ENCODE assay signal across 8 mouse cellular contexts in genomic region chr16:17202549-17202948, GRCm38 (mm10). TPM values are rescaled to one million over a fixed set of nuclear protein-coding genes. Genes with fewer than 3 reads are reported as not detected.
DNase-seq lines count a peak whose midpoint lies in the region; ATAC-seq and TF ChIP-seq lines count a peak whose summit lies in the region.

Gene Ube2l3, minus strand, starts transcription at chr16:17202649.

- peak within 1 kb of the TSS; percentile 88 for H3K4me3 ChIP-seq in liver, adult 2 months (ENCODE audit: insufficient read depth, low read depth, low read length)
- H3K4me3 ChIP-seq in embryonic facial prominence, embryonic 10.5 days: peak within 1 kb of the TSS; percentile 97
- peak within 1 kb of the TSS; percentile 86 for H3K4me3 ChIP-seq in heart, embryonic 12.5 days

- H3K79me2 ChIP-seq in liver, adult 2 months (ENCODE audit: control insufficient read depth, insufficient read depth, low read length): peaks cover 22% of the 10 kb centered on the region; the same call in 1 of the 2 replicates

- peaks cover 7% of the 10 kb centered on the region for H3K4me1 ChIP-seq in liver, adult 2 months (ENCODE audit: control insufficient read depth, insufficient read depth, low read length)
- H3K4me1 ChIP-seq in embryonic facial prominence, embryonic 10.5 days: peaks cover 15% of the 10 kb centered on the region
- peaks cover 13% of the 10 kb centered on the region for H3K4me1 ChIP-seq in heart, embryonic 12.5 days (replicated peaks)

- no peak for ATAC-seq in heart, embryonic 12.5 days (ENCODE audit: insufficient number of reproducible peaks, low FRiP score)
- no peak for ATAC-seq in monocyte, adult 5-6 weeks (replicated peaks; ENCODE audit: insufficient number of reproducible peaks, low FRiP score, low TSS enrichment, poor library complexity, severe bottlenecking)

- 94% methylated on average over 1 of the region's 1 CpGs for WGBS in liver, adult 2 months
- 82% methylated on average over 1 of the region's 1 CpGs for WGBS in embryonic facial prominence, embryonic 10.5 days
- WGBS in heart, embryonic 12.5 days: 85% methylated on average over 1 of the region's 1 CpGs

- no peaks in the 10 kb centered on the region for H3K36me3 ChIP-seq in liver, adult 2 months (ENCODE audit: control insufficient read depth, insufficient read depth, low read length)
- peaks cover 13% of the 10 kb centered on the region for H3K36me3 ChIP-seq in embryonic facial prominence, embryonic 10.5 days (replicated peaks)
- H3K36me3 ChIP-seq in heart, embryonic 12.5 days: no peaks in the 10 kb centered on the region

- no peaks in the 10 kb centered on the region for H3K9me3 ChIP-seq in embryonic facial prominence, embryonic 10.5 days
- H3K9me3 ChIP-seq in heart, embryonic 12.5 days (replicated peaks): no peaks in the 10 kb centered on the region

- H3K27me3 ChIP-seq in liver, adult 2 months (ENCODE audit: control insufficient read depth, insufficient read depth, low read length): no peaks in the 10 kb centered on the region
- peaks cover 16% of the 10 kb centered on the region for H3K27me3 ChIP-seq in embryonic facial prominence, embryonic 10.5 days (replicated peaks; ENCODE audit: low read depth, poor library complexity, severe bottlenecking)
- H3K27me3 ChIP-seq in heart, embryonic 12.5 days (replicated peaks): peaks cover 10% of the 10 kb centered on the region

- intact Hi-C loops in left cerebral cortex, postnatal 10 days (cut with DNase I): no loop called here

- no peak for TF ChIP-seq POLR2A in liver, adult 2 months (IDR thresholded peaks at IDR 0.05; ENCODE audit: extremely low read depth, insufficient read depth, low read length)

- peak within 1 kb of the TSS; percentile 76 for H3K4me2 ChIP-seq in heart, embryonic 12.5 days

- TF ChIP-seq CTCF in liver, adult 2 months (IDR thresholded peaks at IDR 0.05; ENCODE audit: low read depth, low read length): no peak

- H3K9ac ChIP-seq in liver, adult 2 months (ENCODE audit: low read depth, low read length): no peak within 1 kb of the TSS
- H3K9ac ChIP-seq in heart, embryonic 12.5 days: peak within 1 kb of the TSS; percentile 98; the same call in 1 of the 2 replicates

- DNase-seq in liver, adult 2 months (ENCODE audit: extremely low read depth, low read depth, low spot score): no peak
- DNase-seq in liver: no peak
- DNase-seq in embryonic facial prominence, embryonic 10.5 days (ENCODE audit: low spot score): no peak
- DNase-seq in left cerebral cortex, postnatal 10 days (ENCODE audit: extremely low spot score in 1 of 2, low spot score in 2 of 2): no peak
- no peak for DNase-seq in testis, postnatal 14 days (ENCODE audit: low spot score)
- DNase-seq in cerebellum, adult 11 months: no peak

- no peak within 1 kb of the TSS for H3K27ac ChIP-seq in liver, adult 2 months (replicated peaks; ENCODE audit: insufficient read depth, low read depth, low read length)
- H3K27ac ChIP-seq in embryonic facial prominence, embryonic 10.5 days (replicated peaks): peak within 1 kb of the TSS; percentile 98
- H3K27ac ChIP-seq in heart, embryonic 12.5 days (ENCODE audit: poor library complexity, severe bottlenecking): no peak within 1 kb of the TSS

RNA-seq across cellular contexts. Expression of gene Ube2l3, which starts in this region (rescaled TPM):
- 33.8 and 34.7 TPM in 2 replicates for total RNA-seq in liver, adult 2 months (2014; rRNA removed)
- polyA plus RNA-seq in liver, adult 2 months (2012; rRNA removed): 45.7 and 54.0 TPM in 2 replicates
- 410 and 436 TPM in 2 replicates for polyA plus RNA-seq in embryonic facial prominence, embryonic 10.5 days (2016; fragmentation: Nextera tagmentation; extraction: Ambion mirVana)
- 310 and 321 TPM in 2 replicates for polyA plus RNA-seq in heart, embryonic 12.5 days (2016; fragmentation: Nextera tagmentation; extraction: Ambion mirVana)
- 100 to 1,000 TPM; 149 to 151 TPM for total RNA-seq in left cerebral cortex, postnatal 10 days (2021)
- 72.4 to 90.6 TPM (median 82.3 TPM) in 3 replicates for total RNA-seq in monocyte, adult 5-6 weeks (2017)
